Mouse (Mus musculus) lung, adult 10 weeks (tissue): ENCODE data around the gene Vmn1r65. TPM values are rescaled to one million over a fixed set of nuclear protein-coding genes. Genes with fewer than 3 reads are reported as not detected.

Experiments used
- polyA plus RNA-seq: library from polyadenylated mRNA; stranded (reverse); fragments of 350-450 nt; fragmentation: Illumina TruSeq; extraction: RNeasy Lipid Tissue Mini Kit (QIAGEN cat#74804); gene quantifications from one replicate; pipeline ENCODE4 v1.2.3, GENCODE M21; 2014; ENCODE audit warnings: low read depth, low replicate concordance; ENCODE audit not compliant: insufficient read depth

Vmn1r65 gene
- polyA plus RNA-seq = not detected

GRCm38 (mm10) chr7:6010910-6011309 lies at the start of gene Vmn1r65:
TSS of gene Vmn1r65 (minus strand) at chr7:6011010.

DNA sequence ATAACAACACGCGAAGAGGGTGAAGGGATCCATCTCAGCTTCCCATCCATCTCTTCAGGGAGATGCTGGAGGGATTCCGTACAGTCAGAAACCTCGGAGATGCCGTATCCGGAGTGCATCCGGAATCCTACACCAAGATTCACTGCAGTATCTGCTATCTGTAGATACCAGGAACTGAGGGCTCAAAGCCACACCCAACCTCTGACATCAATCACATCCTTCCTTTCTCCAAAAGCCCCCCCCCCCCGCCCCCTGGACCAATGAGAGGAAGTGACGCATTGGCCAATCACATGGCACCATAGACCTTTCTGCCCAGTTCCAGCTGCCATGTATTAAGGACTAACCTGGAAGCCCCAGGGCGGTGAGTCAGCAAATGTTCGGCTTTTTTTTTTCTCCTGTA lies 34.1 kb upstream of the Vmn1r65 start, which contains the start of gene Nlrp4c:
Gene Nlrp4c, plus strand, starts transcription at position 301 of the 400 bp plus-strand sequence.

Other genes starting within 250 kb of the Vmn1r65 start
- gene Vmn1r63, start 205.6 kb downstream of the Vmn1r65 start, polyA plus RNA-seq = not detected
- gene Vmn1r64, start 126.5 kb downstream of the Vmn1r65 start, polyA plus RNA-seq = not detected
- not detected for gene Nlrp4c, start 34.2 kb upstream of the Vmn1r65 start, polyA plus RNA-seq
- 20.2 TPM for gene Zfp787, start 145.0 kb upstream of the Vmn1r65 start, polyA plus RNA-seq
- 15.7 TPM for gene Zfp444, start 161.2 kb upstream of the Vmn1r65 start, polyA plus RNA-seq
- not detected for gene Galp, start 186.1 kb upstream of the Vmn1r65 start, polyA plus RNA-seq
- not detected for gene Zscan5b, start 211.3 kb upstream of the Vmn1r65 start, polyA plus RNA-seq
- not detected for gene Epp13, start 241.7 kb upstream of the Vmn1r65 start, polyA plus RNA-seq